Mouse (Mus musculus): ENCODE results near the gene Pde4dip.

The Pde4dip gene

DNA sequence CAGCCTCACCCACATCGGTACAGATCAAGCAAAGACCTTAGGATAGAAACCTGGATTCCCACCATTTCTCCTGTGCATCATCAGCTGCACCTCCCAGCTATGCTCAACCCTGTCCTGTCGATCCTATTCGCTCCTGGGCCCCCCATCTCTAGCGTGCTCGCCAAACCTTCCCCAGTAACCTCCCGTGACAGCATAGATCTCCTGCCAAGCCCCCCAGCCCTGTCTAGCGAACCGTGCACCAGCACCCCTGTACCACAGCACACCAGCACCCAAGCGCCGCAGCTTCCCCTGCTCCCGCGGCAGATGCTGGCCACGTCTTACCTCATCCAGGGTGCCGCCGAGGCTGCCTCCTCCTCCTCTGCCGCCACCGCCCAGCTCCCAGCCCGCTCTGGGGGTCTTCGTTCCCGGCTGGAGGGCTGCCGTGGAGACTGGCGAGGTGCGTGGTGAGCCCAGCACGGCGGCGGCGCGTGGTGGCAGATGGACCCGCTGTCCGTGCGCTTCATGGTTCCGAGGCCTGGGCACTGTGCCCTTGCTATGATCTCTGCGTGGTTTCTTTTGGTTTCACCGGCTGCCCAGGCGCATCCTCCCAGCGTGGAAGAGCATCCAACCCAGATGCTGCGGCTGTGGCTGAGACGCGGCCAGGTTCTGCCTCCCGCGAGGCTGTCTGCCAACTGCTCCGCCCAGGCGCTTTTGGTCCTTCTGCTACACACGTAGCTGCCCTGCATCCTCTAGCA lies at the start of gene Pde4dip:
TSS of gene Pde4dip (minus strand) at position 540 of the 734 bp plus-strand sequence.
- DNase-seq: peak; percentile 50

DNA sequence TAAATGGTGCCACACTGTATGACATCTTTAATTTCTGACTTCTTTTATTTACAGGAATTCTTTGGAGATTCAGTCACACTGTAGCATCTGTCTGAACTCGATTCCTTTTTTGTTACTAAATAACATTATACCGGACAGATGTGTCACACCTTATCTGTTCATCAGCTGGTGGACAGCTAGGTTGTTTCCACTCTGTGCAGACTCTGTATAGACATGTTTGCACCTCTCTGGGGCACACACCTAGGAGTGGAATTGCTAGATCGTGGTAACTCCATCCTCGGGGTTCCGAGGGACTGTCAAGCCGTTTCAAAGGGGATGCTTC lies 49.4 kb upstream of the Pde4dip start:
- DNase-seq: no peak

DNA sequence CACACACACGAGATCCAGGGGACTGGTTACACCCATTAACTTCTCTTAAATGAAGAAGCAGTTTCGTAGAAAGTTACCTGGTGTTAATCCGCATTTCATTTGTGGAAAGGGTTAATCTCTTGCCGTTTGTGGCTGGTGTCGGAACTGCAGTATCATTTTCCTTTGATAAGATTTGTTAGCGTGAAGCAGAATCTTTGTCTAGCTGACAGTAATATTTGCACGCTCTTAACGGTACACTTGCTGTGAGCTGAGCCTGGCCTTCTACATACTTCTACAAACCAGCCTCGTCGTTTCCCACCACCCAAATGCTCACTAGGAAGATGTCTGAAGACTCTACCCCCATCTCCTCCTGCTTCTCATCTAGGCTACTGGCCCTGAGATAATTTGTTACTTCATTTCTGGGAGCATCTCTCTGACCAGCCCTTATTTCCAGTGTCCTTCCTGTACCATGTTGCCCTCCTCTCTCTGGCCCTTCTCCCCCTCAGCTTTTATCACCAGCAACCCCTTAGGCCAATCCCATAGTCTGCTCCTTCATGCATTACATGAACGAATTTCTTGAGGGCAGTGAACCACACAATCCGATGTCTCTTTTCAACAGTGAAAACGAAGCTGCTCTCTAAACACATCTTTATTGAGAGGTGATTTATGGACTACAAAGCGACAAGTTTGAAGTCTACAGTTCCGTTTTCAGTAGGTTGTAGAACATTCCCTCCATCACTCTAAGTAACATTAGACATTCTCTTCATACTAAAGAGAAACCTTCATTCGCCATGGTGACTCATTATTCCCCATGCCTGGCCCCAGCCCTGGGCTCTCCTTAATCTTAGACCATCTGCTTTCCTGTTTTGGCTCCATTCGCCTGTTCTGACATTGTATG lies 48.8 kb upstream of the Pde4dip start:
- peak; percentile 17 for DNase-seq

DNA sequence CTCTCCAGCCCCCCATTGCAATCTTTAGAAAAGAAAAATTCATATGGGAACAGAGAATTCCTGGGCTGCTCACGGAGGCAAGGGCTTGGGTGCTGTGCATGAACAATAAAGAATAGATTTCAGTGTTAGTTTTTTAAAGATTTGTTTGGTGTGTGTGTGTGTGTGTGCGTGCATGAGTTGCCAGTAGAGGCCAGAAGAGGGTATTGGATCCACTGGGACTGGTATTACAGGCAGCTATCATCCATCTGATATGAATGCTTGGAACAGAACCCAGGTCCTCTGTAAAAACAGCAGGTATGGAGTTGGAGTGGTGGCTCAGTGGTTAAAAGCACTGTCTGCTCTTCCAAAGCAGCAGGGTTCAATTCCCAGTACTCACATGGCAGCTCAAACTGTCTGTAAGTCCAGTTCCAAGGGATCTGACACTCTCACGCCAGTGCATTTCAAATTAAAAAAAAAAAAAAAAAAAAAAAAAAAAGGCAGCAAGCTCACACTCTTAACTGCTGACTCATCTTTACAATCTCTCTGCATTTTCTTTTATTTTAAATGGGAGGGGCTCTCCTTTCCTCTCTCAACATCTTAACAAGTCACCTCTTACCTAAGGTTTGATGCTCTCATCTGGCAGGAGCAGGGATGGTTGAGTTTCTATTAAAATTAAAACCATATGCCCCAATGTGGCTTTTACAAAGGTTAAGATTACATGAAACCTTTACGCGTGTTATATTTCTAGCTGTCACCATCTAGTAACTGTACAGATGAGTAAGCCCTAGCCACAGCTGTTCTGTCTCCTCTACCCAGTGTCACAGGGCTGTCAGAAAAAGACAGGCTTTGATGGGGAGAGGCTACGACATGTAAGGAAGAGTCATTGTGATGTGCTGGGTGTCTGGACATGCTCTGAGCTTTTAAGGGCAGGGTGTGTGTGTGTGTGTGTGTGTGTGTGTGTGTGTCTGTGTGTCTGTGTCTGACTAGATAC lies 46.1 kb upstream of the Pde4dip start:
- DNase-seq: peak; percentile 42

DNA sequence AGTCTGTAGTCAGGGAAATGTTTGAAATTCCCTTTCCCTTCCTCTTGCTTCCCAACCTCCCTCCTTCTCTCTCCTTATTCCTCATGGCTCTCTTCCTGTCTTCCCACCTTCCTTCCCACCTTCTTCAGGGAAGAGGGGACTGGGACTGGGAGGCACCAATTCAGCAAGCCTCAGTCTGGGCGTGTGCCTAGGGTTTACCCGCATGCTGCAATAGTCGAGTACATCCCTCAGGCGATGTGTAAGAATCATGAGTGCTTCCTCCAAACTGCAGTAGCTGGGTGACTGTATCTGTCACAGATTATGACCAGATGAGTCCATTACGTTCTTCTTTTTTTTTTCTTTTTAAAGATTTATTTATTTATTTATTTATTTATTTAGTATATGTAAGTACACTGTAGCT lies 45.3 kb upstream of the Pde4dip start:
- DNase-seq: no peak

DNA sequence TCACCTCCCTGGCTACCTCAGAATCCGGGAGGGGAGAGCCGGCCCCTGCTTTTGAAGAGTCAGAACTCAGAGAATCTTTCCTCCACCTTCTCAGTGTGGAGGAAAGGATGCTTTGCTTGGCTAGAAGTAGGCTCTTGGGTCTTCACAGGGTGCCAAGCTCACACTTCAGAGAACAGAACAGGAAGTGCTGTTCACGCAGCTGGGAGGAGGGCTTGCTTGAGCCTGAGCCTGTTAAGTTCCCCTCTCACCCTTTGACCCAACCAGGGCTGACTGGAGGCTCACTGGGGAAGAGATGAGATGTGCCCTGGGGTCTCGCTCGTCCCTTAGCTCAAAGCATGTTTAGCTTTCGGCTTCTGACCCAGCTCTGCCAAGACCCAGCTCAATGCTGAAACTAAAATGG lies 44.7 kb upstream of the Pde4dip start:
- DNase-seq: no peak

DNA sequence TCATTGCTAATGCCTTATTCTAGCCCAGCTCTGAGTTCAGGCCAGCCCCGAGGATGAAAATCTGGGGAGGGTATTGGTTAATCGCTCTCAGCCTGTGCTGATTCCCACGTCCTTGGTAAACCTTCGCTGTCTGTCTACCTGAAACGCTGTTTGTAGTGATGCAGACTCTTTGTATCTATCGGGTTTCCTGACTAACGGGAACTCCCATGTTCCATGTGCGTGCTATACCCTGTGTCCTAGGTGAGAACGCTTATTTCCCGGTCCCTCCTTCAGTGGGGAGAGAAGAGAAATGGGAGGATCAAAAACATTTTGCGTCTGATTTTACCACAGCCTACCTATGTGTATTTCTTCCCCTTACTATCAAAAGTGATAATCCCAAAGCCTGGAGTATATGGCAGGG lies 44.3 kb upstream of the Pde4dip start:
- DNase-seq: no peak

DNA sequence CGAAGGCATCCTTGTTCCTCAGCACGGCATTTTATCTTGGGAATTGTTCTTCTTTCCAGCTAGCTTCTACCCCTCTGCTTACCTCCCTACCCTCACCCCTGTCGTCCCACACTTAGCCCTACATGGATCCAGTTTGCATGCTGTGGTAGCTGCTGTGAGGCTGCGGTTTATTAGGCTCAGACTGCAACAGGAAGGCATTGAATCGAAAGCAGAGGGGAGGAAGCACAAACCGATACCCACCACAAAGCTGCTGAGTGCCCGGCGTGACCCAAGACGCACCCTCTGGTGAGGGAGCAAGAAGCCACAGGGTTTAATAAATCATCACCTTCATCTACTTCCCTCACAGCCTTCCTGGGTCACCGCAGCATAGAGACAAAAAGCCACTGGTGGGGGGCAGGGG lies 43.6 kb upstream of the Pde4dip start:
- peak; percentile 42 for DNase-seq

DNA sequence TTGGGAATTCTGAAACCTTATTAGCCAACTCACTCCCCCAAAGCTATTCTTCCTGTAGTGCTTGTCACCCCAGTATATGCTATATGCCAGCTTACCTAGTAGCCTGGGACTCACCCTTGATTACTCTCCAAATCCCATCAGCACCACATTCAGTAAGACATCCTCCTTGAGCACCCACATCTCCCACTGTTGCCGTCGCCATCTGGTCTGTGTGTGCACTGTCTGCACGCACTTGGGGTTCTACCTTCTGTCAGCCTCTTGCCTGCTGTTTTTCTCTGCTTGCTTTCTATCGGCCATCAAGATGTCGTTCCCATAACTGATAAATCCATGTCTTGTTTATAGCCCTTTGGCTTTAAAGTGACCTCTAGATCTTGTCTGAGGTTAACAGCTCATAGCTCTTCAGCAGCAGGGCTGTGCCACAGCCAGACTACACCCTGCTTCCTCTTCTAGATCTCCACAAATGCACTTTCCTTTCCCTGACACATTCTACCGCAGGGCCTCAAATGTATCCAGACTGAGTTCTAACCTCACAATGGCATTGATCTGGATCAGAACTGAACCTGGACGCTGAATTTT lies 42.9 kb upstream of the Pde4dip start:
- no peak for DNase-seq

DNA sequence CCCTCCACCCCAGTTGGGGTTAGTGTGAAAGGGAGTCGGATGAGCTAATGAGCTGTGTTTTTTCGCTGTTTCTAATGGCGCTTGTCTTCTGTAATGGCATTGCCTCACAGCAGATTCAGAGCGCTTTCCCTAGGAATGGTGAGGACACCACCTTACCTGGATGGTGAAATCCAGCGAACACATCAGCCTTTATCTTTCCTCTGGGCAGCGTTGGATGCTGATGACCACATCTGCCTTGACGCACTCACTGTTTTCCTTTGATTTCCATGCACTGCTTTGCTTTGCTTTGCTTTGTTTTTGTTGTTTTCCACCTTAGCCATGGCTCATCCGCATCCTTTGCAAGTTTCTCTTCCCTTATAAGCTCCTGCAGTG lies 42.3 kb upstream of the Pde4dip start:
- DNase-seq: no peak

DNA sequence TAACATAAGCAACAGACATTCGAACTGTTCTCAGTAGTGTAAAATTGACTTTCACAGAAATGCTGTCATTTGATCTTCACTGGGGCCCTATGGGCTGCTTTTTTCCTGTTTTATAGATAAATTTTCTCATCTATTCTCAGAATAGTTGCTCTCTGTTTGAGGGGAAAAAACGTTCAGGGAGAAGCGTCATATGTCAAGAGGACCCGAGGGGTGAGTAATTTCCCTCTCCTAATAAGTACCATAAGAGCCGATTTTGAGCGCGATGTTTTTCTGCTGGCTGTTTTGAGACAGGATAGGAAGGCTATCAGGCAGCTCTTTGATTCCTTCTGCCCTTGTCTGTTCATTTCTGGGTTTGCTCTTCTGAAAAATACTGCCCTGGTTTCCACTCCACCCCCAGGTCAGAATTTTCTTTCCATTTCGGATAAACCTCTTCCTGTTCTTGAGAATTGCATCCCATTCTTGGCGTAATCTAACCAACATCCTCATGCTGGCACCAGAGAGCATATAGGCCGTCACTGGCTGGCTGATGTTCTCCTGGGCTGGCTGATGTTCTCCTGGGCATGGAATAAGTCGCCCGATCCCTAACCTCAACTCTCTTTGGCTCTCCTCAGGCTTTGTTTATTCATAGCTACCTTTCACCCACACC lies 41.8 kb upstream of the Pde4dip start:
- DNase-seq: peak; percentile 46

DNA sequence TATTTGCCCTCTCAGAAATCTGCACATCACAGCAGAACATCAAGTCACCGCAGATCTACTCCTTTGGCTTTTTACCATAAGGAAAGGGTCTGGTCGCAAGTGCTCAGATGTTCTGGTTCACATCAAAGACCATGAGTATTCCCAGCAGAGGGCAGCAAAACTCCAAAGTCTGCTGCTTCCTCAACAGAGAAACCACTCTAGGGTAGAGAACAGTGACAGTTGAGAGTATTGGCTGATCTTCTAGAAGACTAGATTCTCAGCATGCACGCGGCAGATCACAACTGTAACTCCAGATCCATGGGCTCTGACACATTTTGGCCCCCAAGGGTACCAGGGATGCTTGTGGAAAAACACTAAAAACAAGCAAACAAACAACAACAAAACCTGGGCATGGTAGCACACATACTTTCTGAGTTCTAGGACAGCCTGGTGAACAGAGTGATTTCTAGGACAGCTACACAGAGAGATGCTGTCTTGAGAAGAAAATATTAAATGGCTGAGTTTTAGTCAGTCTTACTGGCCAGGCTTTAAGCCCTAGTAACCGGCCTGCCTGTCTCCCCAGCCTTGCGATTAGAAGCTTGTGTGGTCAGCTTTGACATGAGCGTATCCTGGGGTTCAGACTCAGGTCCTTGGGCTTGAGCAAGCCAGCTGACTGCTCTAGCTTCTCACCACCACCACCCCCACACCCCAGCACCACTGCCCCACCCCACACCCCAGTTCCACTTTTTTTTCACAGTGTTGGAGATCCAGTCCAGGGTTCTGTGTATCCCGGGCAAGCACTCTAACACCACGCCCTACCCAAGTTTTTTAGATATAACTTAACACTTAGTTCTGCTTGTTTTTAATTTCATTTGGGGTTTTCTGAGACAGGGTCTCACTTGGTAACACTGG lies 40.7 kb upstream of the Pde4dip start:
- DNase-seq: peak; percentile 90

DNA sequence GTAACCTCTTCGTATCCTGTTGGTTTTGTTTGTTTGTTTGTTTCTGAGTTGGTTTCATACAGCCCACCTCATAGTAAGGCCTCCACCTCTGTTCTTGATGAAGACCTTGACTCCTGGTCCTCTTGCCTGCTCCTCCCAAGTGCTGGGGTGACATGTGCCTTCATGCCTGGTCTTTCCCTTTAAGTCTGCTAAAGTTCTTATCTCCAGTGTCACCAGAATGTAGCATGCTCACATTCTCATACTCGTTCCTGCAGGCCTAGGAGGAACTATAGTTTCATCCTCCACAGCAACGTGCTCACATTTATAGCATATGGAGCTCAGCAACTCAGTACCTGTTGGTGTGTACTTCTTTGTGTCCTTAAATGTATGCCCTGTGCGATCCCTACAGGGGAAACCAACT lies 38.8 kb upstream of the Pde4dip start:
- DNase-seq: no peak

DNA sequence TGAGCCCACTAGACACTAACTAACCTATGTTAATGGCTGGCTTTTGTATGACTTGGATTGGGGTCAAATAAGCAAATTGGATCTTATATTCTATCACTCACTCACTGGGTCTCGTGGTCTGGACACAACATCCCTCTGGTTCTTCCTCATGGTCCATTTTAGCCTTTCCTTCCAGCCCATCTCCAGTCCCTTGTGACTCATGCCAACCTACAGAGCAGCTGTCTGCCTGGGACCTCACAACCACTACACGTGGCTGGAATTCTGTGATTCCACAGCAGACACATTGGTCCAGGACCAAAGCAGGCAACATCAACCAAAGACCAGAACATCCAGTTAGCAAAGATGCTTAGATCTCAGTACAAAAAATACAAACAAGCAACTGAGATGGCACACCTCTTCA lies 36.7 kb upstream of the Pde4dip start:
- DNase-seq: no peak

DNA sequence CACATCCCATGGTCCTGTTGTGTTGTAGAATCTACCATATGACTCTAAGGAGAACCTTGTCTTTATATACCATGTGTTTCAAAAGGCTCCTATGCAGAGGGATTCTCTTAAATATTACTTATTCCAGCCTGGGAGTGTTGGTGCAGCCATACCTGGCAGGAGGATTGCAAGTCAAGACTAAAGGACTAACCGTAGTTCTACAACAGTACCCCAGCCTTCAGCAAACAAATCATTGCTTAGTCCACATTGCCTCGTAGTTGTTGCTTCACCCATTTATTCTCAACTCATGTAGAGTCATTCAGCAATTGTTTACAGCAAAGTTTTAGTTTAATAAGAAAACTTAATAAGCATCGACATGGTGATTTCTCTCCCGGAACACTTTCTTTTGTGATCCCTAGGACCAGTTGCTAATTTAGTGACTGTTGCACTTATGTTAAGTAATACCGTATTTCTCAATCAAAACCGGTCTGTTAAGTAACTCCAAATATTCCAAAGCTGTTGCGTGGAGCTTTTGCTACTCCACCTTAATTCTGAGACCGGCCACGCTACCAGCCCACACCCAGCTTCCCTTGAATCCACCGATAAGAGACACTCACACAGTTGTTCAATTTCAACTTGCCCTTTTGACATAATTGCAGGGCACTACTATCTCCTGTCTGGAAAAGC lies 30.5 kb upstream of the Pde4dip start:
- DNase-seq: no peak

DNA sequence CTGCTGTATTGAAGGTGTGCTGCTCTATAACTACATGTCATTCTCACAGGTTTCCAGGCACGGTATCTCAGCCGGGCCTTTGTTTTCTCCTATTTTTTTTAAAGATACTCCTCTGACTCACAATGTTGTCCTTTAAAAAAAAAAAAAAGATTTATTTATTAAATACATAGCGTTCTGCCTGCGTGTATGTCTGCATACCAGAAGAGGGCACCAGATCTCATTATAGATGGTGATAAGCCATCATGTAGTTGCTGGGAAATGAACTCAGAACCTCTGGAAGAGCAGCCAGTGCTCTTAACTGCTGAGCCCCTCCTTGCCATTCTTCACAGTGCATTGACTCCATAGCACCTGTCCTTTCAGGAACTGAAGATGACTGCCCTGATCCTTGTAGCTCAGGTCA lies 26.6 kb upstream of the Pde4dip start:
- peak; percentile 26 for DNase-seq

DNA sequence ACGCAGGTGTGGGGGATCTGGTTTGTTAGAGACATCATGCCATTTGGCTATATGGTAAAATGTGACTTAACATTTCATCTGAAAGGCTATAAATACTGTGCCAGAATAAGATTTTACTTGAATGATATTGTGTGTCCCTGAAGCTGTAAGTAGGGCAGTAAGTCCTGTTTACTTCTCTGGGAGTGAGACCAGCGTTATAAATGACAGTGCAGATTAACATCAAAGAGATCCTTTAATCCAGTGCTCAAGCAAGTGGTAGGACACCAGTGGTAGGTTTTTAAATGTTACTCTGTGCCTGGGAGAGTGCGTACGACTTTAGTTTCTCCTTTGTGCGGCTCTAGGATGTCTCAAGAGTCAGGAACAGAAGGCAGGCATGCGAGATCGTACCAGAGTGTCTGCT lies 22.6 kb upstream of the Pde4dip start:
- no peak for DNase-seq

DNA sequence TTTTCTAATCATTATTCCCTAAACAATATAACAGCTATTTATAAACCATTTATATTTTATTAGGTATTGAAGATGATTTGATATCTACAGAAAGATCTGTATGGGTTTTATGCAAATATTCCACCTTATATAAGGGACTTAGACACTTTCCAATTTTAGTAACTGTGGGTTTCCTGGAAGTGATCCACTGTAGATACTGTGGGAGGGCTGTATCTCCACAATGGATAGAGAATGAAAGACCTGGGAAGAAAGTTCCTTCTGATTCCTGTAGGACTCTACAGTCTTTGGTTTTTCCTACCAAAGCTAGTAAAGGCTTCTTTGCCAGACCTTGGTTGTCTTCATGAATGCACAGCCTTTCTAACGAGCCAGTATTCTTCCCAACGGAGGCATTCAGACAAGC lies 21.2 kb upstream of the Pde4dip start:
- DNase-seq: no peak

DNA sequence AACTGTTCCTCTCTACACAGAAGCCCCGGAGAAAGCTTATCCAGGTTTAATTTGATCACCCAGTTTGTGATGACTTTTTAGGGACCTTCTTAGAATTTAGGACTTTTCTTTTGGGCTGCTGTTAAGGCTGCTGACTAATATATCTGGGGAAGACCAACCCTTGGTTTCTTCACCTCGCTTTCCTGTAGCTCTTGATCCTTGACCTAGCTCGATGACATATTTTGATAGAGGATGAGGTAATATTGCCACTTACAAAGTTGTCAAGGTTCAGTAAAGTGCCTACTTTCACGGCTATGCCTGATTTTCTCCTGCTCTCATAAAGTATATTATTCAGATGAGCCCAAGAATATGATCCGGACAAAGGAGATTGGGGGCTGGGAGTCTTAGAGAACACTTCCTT lies 13.1 kb upstream of the Pde4dip start:
- DNase-seq: no peak

All from embryo, embryonic 11 days (tissue).